Mouse (Mus musculus) lung, postnatal 0 days (tissue): ENCODE data around the gene Ptpn21. TPM values are rescaled to one million over a fixed set of nuclear protein-coding genes. Genes with fewer than 3 reads are reported as not detected.

ENCODE experiments used
- ATAC-seq: fragments of 200-750 bp; cut with Nextera tagmentation; 2 replicates; pipeline ENCODE4 v1.8.0; 2017; ENCODE audit warnings: moderate library complexity
- DNase-seq: peaks from one replicate; pipeline ENCODE4 v3.0.0-alpha.2; 2016; ENCODE audit warnings: low spot score
- H3K27ac ChIP-seq: fragments of 300-500 bp; sonication (generic); 2 replicates; pipeline ENCODE4 v1.5.1; 2014; ENCODE audit warnings: antibody characterized with exemption, mild to moderate bottlenecking, low read length, mixed read lengths
- H3K27me3 ChIP-seq: fragments of 300-500 bp; sonication (generic); replicated peaks from 2 replicates; pipeline ENCODE4 v1.6.1; 2014; ENCODE audit warnings: low read length, mixed read lengths; ENCODE audit not compliant: insufficient read depth
- H3K36me3 ChIP-seq: fragments of 300-500 bp; sonication (generic); 2 replicates; pipeline ENCODE4 v1.6.1; 2014; ENCODE audit warnings: low read length, mixed read lengths; ENCODE audit not compliant: insufficient read depth
- H3K4me1 ChIP-seq: fragments of 300-500 bp; sonication (generic); 2 replicates; pipeline ENCODE4 v1.6.1; 2014; ENCODE audit warnings: antibody characterized with exemption, low read depth, low read length, mixed read lengths; ENCODE audit not compliant: insufficient read depth
- H3K4me2 ChIP-seq: fragments of 300-500 bp; sonication (generic); replicated peaks from 2 replicates; pipeline ENCODE4 v1.6.1; 2014; ENCODE audit warnings: low read depth, mild to moderate bottlenecking, low read length, moderate library complexity, mixed read lengths
- H3K4me3 ChIP-seq: fragments of 300-500 bp; sonication (generic); 2 replicates; pipeline ENCODE4 v1.5.1; 2014; ENCODE audit warnings: low read depth, low read length
- H3K9ac ChIP-seq: fragments of 300-500 bp; sonication (generic); replicated peaks from 2 replicates; pipeline ENCODE4 v1.6.1; 2014; ENCODE audit warnings: low read depth, mild to moderate bottlenecking
- H3K9me3 ChIP-seq: fragments of 300-500 bp; sonication (generic); 2 replicates; pipeline ENCODE4 v1.6.1; 2016; ENCODE audit warnings: low read length, mixed read lengths
- CTCF ChIP-seq: IDR thresholded peaks from 2 replicates; pipeline ENCODE4 v1.5.1; 2016; ENCODE audit warnings: antibody characterized with exemption, mild to moderate bottlenecking
- EP300 ChIP-seq: IDR thresholded peaks from 2 replicates; pipeline ENCODE4 v1.6.1; 2016; ENCODE audit warnings: antibody characterized with exemption, mild to moderate bottlenecking, control low read depth
- WGBS: fragments of 180-500 bp; shearing (Covaris S2); extraction: QIAGEN DNeasy Blood & Tissue Kit; methylation state at CpG from one replicate; pipeline ENCODE4 v1.1.7; 2014; 5-methylcytosine and 5-hydroxymethylcytosine counted together
- polyA plus RNA-seq: library from polyadenylated mRNA; unstranded; fragments of >200 nt; fragmentation: Nextera tagmentation; extraction: Ambion mirVana; gene quantifications from 2 replicates; pipeline ENCODE4 v1.2.1, GENCODE M21; 2015

Gene Ptpn21
- polyA plus RNA-seq, 1 experiment from 2014 or later: 10.0 TPM

DNA sequence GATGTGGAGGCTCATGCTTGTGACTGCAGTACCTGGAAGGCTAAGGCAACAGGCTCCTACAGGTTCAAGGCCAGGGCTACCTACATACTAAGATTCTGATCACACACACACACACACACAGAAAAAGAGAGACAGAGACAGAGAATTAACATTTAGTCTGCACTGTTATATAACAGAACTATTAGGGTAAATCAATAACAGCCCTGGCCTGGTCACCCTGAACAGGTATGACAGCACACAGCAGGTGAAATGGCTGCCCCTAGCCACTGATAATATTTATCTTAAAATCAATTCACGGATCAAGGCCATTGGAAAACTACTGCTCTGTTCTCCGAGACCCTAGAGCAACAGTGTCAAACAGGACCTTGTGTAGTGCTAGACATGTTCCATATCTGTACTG lies 21.1 kb downstream of the Ptpn21 start:
- H3K4me2 ChIP-seq: no peak overlapping the region
- H3K9me3 ChIP-seq: no peaks in the 10 kb centered on the region
- H3K4me3 ChIP-seq: no peak overlapping the region
- no peak overlapping the region for H3K27ac ChIP-seq
- no peak for ATAC-seq
- no peak for TF ChIP-seq EP300
- no peak for TF ChIP-seq CTCF
- no peaks in the 10 kb centered on the region for H3K36me3 ChIP-seq
- no peak for DNase-seq
- no peaks in the 10 kb centered on the region for H3K27me3 ChIP-seq
- no peak overlapping the region for H3K9ac ChIP-seq
- 76% methylated on average over 2 of the region's 2 CpGs for WGBS
- peaks cover 7% of the 10 kb centered on the region; the same call in 1 of the 2 replicates for H3K4me1 ChIP-seq

- H3K27ac ChIP-seq: peak overlapping the region; percentile 60
- 23% methylated on average over 11 of the region's 11 CpGs for WGBS
- ATAC-seq: no peak
- no peak for DNase-seq
- H3K27me3 ChIP-seq: no peaks in the 10 kb centered on the region
- no peak overlapping the region for H3K9ac ChIP-seq
- no peak overlapping the region for H3K4me3 ChIP-seq
- no peaks in the 10 kb centered on the region for H3K9me3 ChIP-seq
- no peak for TF ChIP-seq CTCF
- peak; percentile 24; the same call in 1 of the 2 replicates for TF ChIP-seq EP300
- H3K4me1 ChIP-seq: peaks cover 7% of the 10 kb centered on the region; the same call in 1 of the 2 replicates
- H3K36me3 ChIP-seq: no peaks in the 10 kb centered on the region
- no peak overlapping the region for H3K4me2 ChIP-seq
Observed at GRCm38 (mm10) chr12:98714757-98715156, 22.4 kb downstream of the Ptpn21 start.

- WGBS: 24% methylated on average over 7 of the region's 7 CpGs
- Histone ChIP-seq H3K4me3 (no peak overlapping the region), H3K36me3 (0 out of 2 replicates have a peak, but pooled peaks cover 1% of the 10 kb centered on the region), H3K4me1 (peaks cover 7% of the 10 kb centered on the region; the same call in 1 of the 2 replicates), H3K9me3 (no peaks in the 10 kb centered on the region), H3K4me2 (peak overlapping the region; percentile 27; the same call in 1 of the 2 replicates), H3K27ac (peak overlapping the region; percentile 71), H3K27me3 (no peaks in the 10 kb centered on the region), H3K9ac (no peak overlapping the region)
- no peak for TF ChIP-seq CTCF
- TF ChIP-seq EP300: peak; percentile 96
- peak; percentile 94 for ATAC-seq
- peak; percentile 93 for DNase-seq
Observed at GRCm38 (mm10) chr12:98713621-98714103, 23.5 kb downstream of the Ptpn21 start.

GRCm38 (mm10) chr12:98712819-98713218 lies 24.4 kb downstream of the Ptpn21 start:
- H3K4me1 ChIP-seq: peaks cover 7% of the 10 kb centered on the region; the same call in 1 of the 2 replicates
- H3K27me3 ChIP-seq: no peaks in the 10 kb centered on the region
- H3K27ac ChIP-seq: peak overlapping the region; percentile 71
- no peaks in the 10 kb centered on the region for H3K9me3 ChIP-seq
- no peak overlapping the region for H3K9ac ChIP-seq
- H3K4me2 ChIP-seq: peak overlapping the region; percentile 27; the same call in 1 of the 2 replicates
- TF ChIP-seq EP300 (no peak), CTCF (no peak)
- 54% methylated on average over 6 of the region's 6 CpGs for WGBS
- H3K4me3 ChIP-seq: no peak overlapping the region
- ATAC-seq (peak; percentile 73), DNase-seq (peak; percentile 76)
- H3K36me3 ChIP-seq: 0 out of 2 replicates have a peak, but pooled peaks cover 5% of the 10 kb centered on the region

DNA sequence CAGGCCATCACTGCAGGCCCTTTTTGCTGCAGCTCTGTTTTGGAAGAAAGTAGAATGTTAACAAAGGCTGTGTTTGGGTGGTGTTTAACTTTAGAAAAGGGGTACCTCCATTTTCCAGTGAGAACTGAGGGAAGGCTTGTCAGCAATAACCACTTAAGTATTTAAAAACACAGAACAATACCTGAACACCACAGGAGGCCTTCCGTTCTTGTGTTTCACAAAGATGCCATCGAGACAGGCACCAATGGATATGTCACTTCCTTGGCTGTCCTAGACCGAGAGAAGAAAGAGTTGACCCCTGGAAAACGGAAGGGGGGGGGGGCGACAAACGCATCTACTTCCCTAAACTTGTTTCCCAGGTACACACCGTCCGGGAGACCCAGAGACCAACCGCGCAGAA lies 33.2 kb downstream of the Ptpn21 start:
- 84% methylated on average over 10 of the region's 10 CpGs for WGBS
- ATAC-seq (no peak), DNase-seq (no peak)
- Histone ChIP-seq H3K4me2 (no peak overlapping the region), H3K27me3 (no peaks in the 10 kb centered on the region), H3K9me3 (no peaks in the 10 kb centered on the region), H3K9ac (no peak overlapping the region), H3K4me1 (no peaks in the 10 kb centered on the region), H3K27ac (no peak overlapping the region), H3K36me3 (0 out of 2 replicates have a peak, but pooled peaks cover 9% of the 10 kb centered on the region), H3K4me3 (no peak overlapping the region)
- TF ChIP-seq CTCF (no peak), EP300 (no peak)

- no peak overlapping the region for H3K4me2 ChIP-seq
- no peaks in the 10 kb centered on the region for H3K27me3 ChIP-seq
- ATAC-seq (no peak), DNase-seq (no peak)
- H3K9me3 ChIP-seq: no peaks in the 10 kb centered on the region
- H3K36me3 ChIP-seq: peaks cover 7% of the 10 kb centered on the region; the same call in 1 of the 2 replicates
- no peaks in the 10 kb centered on the region for H3K4me1 ChIP-seq
- no peak overlapping the region for H3K27ac ChIP-seq
- TF ChIP-seq CTCF (no peak), EP300 (no peak)
- WGBS: 68% methylated on average over 2 of the region's 2 CpGs
- H3K9ac ChIP-seq: no peak overlapping the region
- H3K4me3 ChIP-seq: no peak overlapping the region
Observed at GRCm38 (mm10) chr12:98703554-98703953, 33.7 kb downstream of the Ptpn21 start.
